Mouse (Mus musculus) neural tube, embryonic 14.5 days (tissue): ENCODE data around the gene Ablim2. TPM values are rescaled to one million over a fixed set of nuclear protein-coding genes. Genes with fewer than 3 reads are reported as not detected.

Experiments
- ATAC-seq: fragments of 200-750 bp; cut with Nextera tagmentation; 2 replicates; pipeline ENCODE4 v1.8.0; 2017; ENCODE audit warnings: low read depth, mild to moderate bottlenecking, moderate TSS enrichment, moderate library complexity
- H3K27ac ChIP-seq: fragments of 300-500 bp; sonication (generic); 2 replicates; pipeline ENCODE4 v1.5.1; 2014; ENCODE audit warnings: low read depth, mild to moderate bottlenecking, control low read depth, low read length, moderate library complexity, mixed read lengths
- H3K27me3 ChIP-seq: fragments of 300-500 bp; sonication (generic); 2 replicates; pipeline ENCODE4 v1.6.1; 2014; ENCODE audit warnings: low read length; ENCODE audit not compliant: control insufficient read depth, insufficient read depth
- H3K36me3 ChIP-seq: fragments of 300-500 bp; sonication (generic); 2 replicates; pipeline ENCODE4 v1.6.1; 2014; ENCODE audit warnings: low read length, mixed read lengths; ENCODE audit not compliant: control insufficient read depth, insufficient read depth
- H3K4me1 ChIP-seq: fragments of 300-500 bp; sonication (generic); 2 replicates; pipeline ENCODE4 v1.6.1; 2014; ENCODE audit warnings: low read length; ENCODE audit not compliant: control insufficient read depth, insufficient read depth
- H3K4me2 ChIP-seq: fragments of 300-500 bp; sonication (generic); 2 replicates; pipeline ENCODE4 v1.6.1; 2014; ENCODE audit warnings: mild to moderate bottlenecking, low read depth, low read length, control low read depth
- H3K4me3 ChIP-seq: fragments of 300-500 bp; sonication (generic); 2 replicates; pipeline ENCODE4 v1.5.1; 2014; ENCODE audit warnings: low read depth, low read length, control low read depth, mixed read lengths
- H3K9ac ChIP-seq: fragments of 300-500 bp; sonication (generic); replicated peaks from 2 replicates; pipeline ENCODE4 v1.6.1; 2014; ENCODE audit warnings: low read depth, mild to moderate bottlenecking, control low read depth, low read length, mixed read lengths
- H3K9me3 ChIP-seq: fragments of 300-500 bp; sonication (generic); 2 replicates; pipeline ENCODE4 v1.6.1; 2016; ENCODE audit warnings: low read length; ENCODE audit not compliant: control insufficient read depth
- WGBS: fragments of 180-500 bp; shearing (Covaris S2); extraction: QIAGEN DNeasy Blood & Tissue Kit; methylation state at CpG from one replicate; pipeline ENCODE4 v1.1.7; 2014; 5-methylcytosine and 5-hydroxymethylcytosine counted together
- polyA plus RNA-seq: library from polyadenylated mRNA; unstranded; fragments of >200 nt; fragmentation: Nextera tagmentation; extraction: Ambion mirVana; gene quantifications from 2 replicates; pipeline ENCODE4 v1.2.1, GENCODE M21; 2014

Ablim2 gene
- polyA plus RNA-seq, 1 experiment from 2014 or later: 26.1 TPM

GRCm38 (mm10) chr5:35884689-35885088, 127.0 kb downstream of the Ablim2 start:
- ATAC-seq: 0 out of 2 replicates have a peak, but pooled peaks have one; percentile 3
- no peak overlapping the region for H3K4me3 ChIP-seq
- no peaks in the 10 kb centered on the region for H3K27me3 ChIP-seq
- no peaks in the 10 kb centered on the region for H3K9me3 ChIP-seq
- H3K9ac ChIP-seq: no peak overlapping the region
- H3K4me1 ChIP-seq: no peaks in the 10 kb centered on the region
- WGBS: 93% methylated on average over 5 of the region's 5 CpGs
- H3K36me3 ChIP-seq: no peaks in the 10 kb centered on the region
- H3K4me2 ChIP-seq: no peak overlapping the region
- no peak overlapping the region for H3K27ac ChIP-seq

GRCm38 (mm10) chr5:35888959-35889358, 131.3 kb downstream of the Ablim2 start:
- 58% methylated on average over 9 of the region's 9 CpGs for WGBS
- H3K9ac ChIP-seq: no peak overlapping the region
- 0 out of 2 replicates have a peak, but pooled peaks cover 2% of the 10 kb centered on the region for H3K4me1 ChIP-seq
- no peaks in the 10 kb centered on the region for H3K36me3 ChIP-seq
- peaks cover 4% of the 10 kb centered on the region; the same call in 1 of the 2 replicates for H3K27me3 ChIP-seq
- no peak overlapping the region for H3K4me3 ChIP-seq
- no peak overlapping the region for H3K27ac ChIP-seq
- H3K4me2 ChIP-seq: no peak overlapping the region
- ATAC-seq: no peak
- no peaks in the 10 kb centered on the region for H3K9me3 ChIP-seq

GRCm38 (mm10) chr5:35889641-35890040, 132.0 kb downstream of the Ablim2 start:
- H3K4me2 ChIP-seq: no peak overlapping the region
- no peak overlapping the region for H3K27ac ChIP-seq
- 32% methylated on average over 2 of the region's 2 CpGs for WGBS
- H3K27me3 ChIP-seq: peaks cover 5% of the 10 kb centered on the region; the same call in 1 of the 2 replicates
- no peak overlapping the region for H3K9ac ChIP-seq
- no peak overlapping the region for H3K4me3 ChIP-seq
- no peaks in the 10 kb centered on the region for H3K9me3 ChIP-seq
- 0 out of 2 replicates have a peak, but pooled peaks cover 2% of the 10 kb centered on the region for H3K4me1 ChIP-seq
- H3K36me3 ChIP-seq: no peaks in the 10 kb centered on the region
- no peak for ATAC-seq

- no peak for ATAC-seq
Observed at GRCm38 (mm10) chr5:35890985-35891730, 133.5 kb downstream of the Ablim2 start.

GRCm38 (mm10) chr5:35892363-35892762, 134.7 kb downstream of the Ablim2 start:
- Histone ChIP-seq H3K9me3 (no peaks in the 10 kb centered on the region), H3K27ac (no peak overlapping the region), H3K4me3 (no peak overlapping the region; the same call in 1 of the 2 replicates), H3K9ac (no peak overlapping the region), H3K36me3 (no peaks in the 10 kb centered on the region), H3K4me1 (peaks cover 14% of the 10 kb centered on the region), H3K4me2 (no peak overlapping the region), H3K27me3 (peaks cover 5% of the 10 kb centered on the region; the same call in 1 of the 2 replicates)
- no peak for ATAC-seq
- 69% methylated on average over 3 of the region's 3 CpGs for WGBS

More at GRCm38 (mm10) chr5:35890985-35891730, 133.5 kb downstream of the Ablim2 start:
- H3K4me1 ChIP-seq: peaks cover 10% of the 10 kb centered on the region
- no peaks in the 10 kb centered on the region for H3K9me3 ChIP-seq
- H3K27me3 ChIP-seq: peaks cover 5% of the 10 kb centered on the region; the same call in 1 of the 2 replicates
- H3K4me2 ChIP-seq: no peak overlapping the region
- H3K9ac ChIP-seq: no peak overlapping the region
- H3K27ac ChIP-seq: no peak overlapping the region
- no peaks in the 10 kb centered on the region for H3K36me3 ChIP-seq
- H3K4me3 ChIP-seq: no peak overlapping the region
- WGBS: 90% methylated on average over 13 of the region's 13 CpGs

GRCm38 (mm10) chr5:35893093-35893804, 135.6 kb downstream of the Ablim2 start, which contains the start of gene Afap1:
TSS of gene Afap1 (plus strand) at chr5:35893319.
- under 1% methylated on average over 49 of the region's 49 CpGs for WGBS

GRCm38 (mm10) chr5:35893805-35894260, 136.2 kb downstream of the Ablim2 start:
- H3K9ac ChIP-seq: peak overlapping the region; percentile 99
- WGBS: under 1% methylated on average over 21 of the region's 21 CpGs
- peaks cover 23% of the 10 kb centered on the region for H3K4me1 ChIP-seq
- H3K4me3 ChIP-seq: peak overlapping the region; percentile 95
- peak overlapping the region; percentile 84 for H3K4me2 ChIP-seq
- H3K27me3 ChIP-seq: peaks cover 5% of the 10 kb centered on the region; the same call in 1 of the 2 replicates
- no peaks in the 10 kb centered on the region for H3K36me3 ChIP-seq
- no peaks in the 10 kb centered on the region for H3K9me3 ChIP-seq
- peak; percentile 47 for ATAC-seq
- H3K27ac ChIP-seq: peak overlapping the region; percentile 89

More at GRCm38 (mm10) chr5:35893093-35893804, 135.6 kb downstream of the Ablim2 start, which contains the start of gene Afap1:
- Histone ChIP-seq H3K36me3 (no peaks in the 10 kb centered on the region), H3K9me3 (no peaks in the 10 kb centered on the region), H3K4me1 (peaks cover 21% of the 10 kb centered on the region), H3K9ac (peak within 1 kb of the TSS; percentile 99), H3K27me3 (peaks cover 5% of the 10 kb centered on the region; the same call in 1 of the 2 replicates), H3K27ac (peak within 1 kb of the TSS; percentile 89), H3K4me3 (peak within 1 kb of the TSS; percentile 95), H3K4me2 (peak within 1 kb of the TSS; percentile 84)
- peak; percentile 94 for ATAC-seq

GRCm38 (mm10) chr5:35894295-35895047, 136.8 kb downstream of the Ablim2 start:
- peak; percentile 12; the same call in 1 of the 2 replicates for ATAC-seq
- WGBS: 5% methylated on average over 30 of the region's 30 CpGs
- peaks cover 23% of the 10 kb centered on the region for H3K4me1 ChIP-seq

More at GRCm38 (mm10) chr5:35894295-35895047, 136.8 kb downstream of the Ablim2 start:
- Histone ChIP-seq H3K36me3 (no peaks in the 10 kb centered on the region), H3K27ac (peak overlapping the region; percentile 89), H3K9ac (peak overlapping the region; percentile 99), H3K27me3 (peaks cover 5% of the 10 kb centered on the region; the same call in 1 of the 2 replicates), H3K4me3 (peak overlapping the region; percentile 95), H3K9me3 (no peaks in the 10 kb centered on the region), H3K4me2 (peak overlapping the region; percentile 84)
